Mouse (Mus musculus) hindbrain, embryonic 16.5 days (tissue): ENCODE measurements around the gene Kntc1. TPM values are rescaled to one million over a fixed set of nuclear protein-coding genes. Genes with fewer than 3 reads are reported as not detected.

Experiments used
- polyA plus RNA-seq: library from polyadenylated mRNA; unstranded; fragments of >200 nt; fragmentation: Nextera tagmentation; extraction: Ambion mirVana; gene quantifications from 2 replicates; pipeline ENCODE4 v1.2.1, GENCODE M21; 2015

Gene Kntc1
- polyA plus RNA-seq, 1 experiment from 2014 or later = 4.5 TPM

Other genes with a start within 250 kb of the Kntc1 start
- 0.91 and 0.94 TPM in 2 replicates for gene B3gnt4, start 239.3 kb upstream of the Kntc1 start, polyA plus RNA-seq
- gene Diablo, start 225.5 kb upstream of the Kntc1 start, polyA plus RNA-seq = 105 and 107 TPM in 2 replicates
- gene Gm49027, start 224.2 kb upstream of the Kntc1 start, polyA plus RNA-seq = 1.6 and 2.1 TPM in 2 replicates
- gene Vps33a, start 176.7 kb upstream of the Kntc1 start, polyA plus RNA-seq = 40.0 and 44.3 TPM in 2 replicates
- gene Clip1, start 65.1 kb upstream of the Kntc1 start, polyA plus RNA-seq = 74.3 and 74.4 TPM in 2 replicates
- 48.6 and 58.6 TPM in 2 replicates for gene Zcchc8, start 28.6 kb upstream of the Kntc1 start, polyA plus RNA-seq
- gene Rsrc2, start 302 bp upstream of the Kntc1 start, polyA plus RNA-seq = 106 and 111 TPM in 2 replicates
- gene Hcar2, start 115.8 kb downstream of the Kntc1 start, polyA plus RNA-seq = not detected in 2 replicates
- 0.91 and 0.94 TPM in 2 replicates for gene Hcar1, start 130.3 kb downstream of the Kntc1 start, polyA plus RNA-seq
- gene Denr, start 157.5 kb downstream of the Kntc1 start, polyA plus RNA-seq = 105 and 112 TPM in 2 replicates
- gene Gm43518, start 177.7 kb downstream of the Kntc1 start, polyA plus RNA-seq = 3.7 and 4.9 TPM in 2 replicates
- 4.2 and 5.7 TPM in 2 replicates for gene Ccdc62, start 181.0 kb downstream of the Kntc1 start, polyA plus RNA-seq
- 34.3 and 35.3 TPM in 2 replicates for gene Hip1r, start 223.9 kb downstream of the Kntc1 start, polyA plus RNA-seq